Mouse (Mus musculus) telencephalon, adult 2 months (tissue): Measurements from ENCODE around the gene BC025920.
A peak's percentile ranks its signal among the peaks of the same experiment; 100 is the strongest.
"Not testable (repeated sequence)": the region's sequence is repeated elsewhere in the genome, so short reads cannot be mapped to it uniquely, and the experiment has no call there.

ENCODE experiments used
- DNase-seq: peaks from one replicate; pipeline ENCODE4 v3.0.0-alpha.2; 2011; ENCODE audit warnings: low read depth, low spot score

The BC025920 gene

GRCm38 (mm10) chr10:81604019-81604967 lies 1.8 kb upstream of the BC025920 start:
- DNase-seq: no peak

GRCm38 (mm10) chr10:81604968-81605665 lies 953 bp upstream of the BC025920 start:
- peak; percentile 67 for DNase-seq

GRCm38 (mm10) chr10:81605666-81605973 lies 450 bp upstream of the BC025920 start:
- DNase-seq: no peak

GRCm38 (mm10) chr10:81608308-81608707 lies 2.2 kb downstream of the BC025920 start:
- no peak for DNase-seq

- no peak for DNase-seq
These were observed 6.7 kb downstream of the BC025920 start for GRCm38 (mm10) chr10:81612779-81613178.

GRCm38 (mm10) chr10:81615486-81615885 lies 9.4 kb downstream of the BC025920 start:
- DNase-seq: no peak

- DNase-seq: no peak
These were observed 13.9 kb downstream of the BC025920 start for GRCm38 (mm10) chr10:81619976-81620375.

GRCm38 (mm10) chr10:81620786-81621185 lies 14.7 kb downstream of the BC025920 start:
- DNase-seq: no peak

- no peak for DNase-seq
These were observed 17.4 kb downstream of the BC025920 start for GRCm38 (mm10) chr10:81623441-81623840.

GRCm38 (mm10) chr10:81626101-81626993 lies 20.3 kb downstream of the BC025920 start:
- DNase-seq: no peak

GRCm38 (mm10) chr10:81626994-81627835 lies 21.1 kb downstream of the BC025920 start, which contains the start of gene Sirt6:
TSS of gene Sirt6 (minus strand) at chr10:81627797.
- peak; percentile 97 for DNase-seq

- DNase-seq: no peak
These were observed 21.8 kb downstream of the BC025920 start for GRCm38 (mm10) chr10:81627836-81628220.

- no peak for DNase-seq
These were observed 22.3 kb downstream of the BC025920 start, which contains the start of gene Ankrd24 for GRCm38 (mm10) chr10:81628390-81628789. TSS of gene Ankrd24 (plus strand) at chr10:81628540.

- DNase-seq: peak; percentile 76
These were observed 27.4 kb downstream of the BC025920 start for GRCm38 (mm10) chr10:81633253-81634099.

- DNase-seq: no peak
These were observed 30.3 kb downstream of the BC025920 start for GRCm38 (mm10) chr10:81636338-81636737.

- DNase-seq: no peak
These were observed 32.0 kb downstream of the BC025920 start for GRCm38 (mm10) chr10:81638101-81638500.

- DNase-seq: not testable (repeated sequence)
These were observed 34.8 kb downstream of the BC025920 start for GRCm38 (mm10) chr10:81640825-81641224.

- no peak for DNase-seq
These were observed 35.5 kb downstream of the BC025920 start for GRCm38 (mm10) chr10:81641566-81641965.

GRCm38 (mm10) chr10:81641978-81642647 lies 36.0 kb downstream of the BC025920 start:
- DNase-seq: no peak
